Mouse (Mus musculus) left cerebral cortex, postnatal 10 days (tissue): ENCODE results near the gene Sprn. TPM values are rescaled to one million over a fixed set of nuclear protein-coding genes. Genes with fewer than 3 reads are reported as not detected.
"Not testable (repeated sequence)": the region's sequence is repeated elsewhere in the genome, so short reads cannot be mapped to it uniquely, and the experiment has no call there.

Experiments
- DNase-seq, 2 experiments: peaks; one replicate each; pipeline ENCODE4 v3.0.0; 2021 to 2022; ENCODE audit warnings: low spot score in 2 of 2, mixed read lengths in 1 of 2; ENCODE audit errors: extremely low spot score in 1 of 2
- intact Hi-C: fragments of 180-260 bp; cut with DNase I; formaldehyde crosslinking; loops from one replicate; pipeline ENCODE4 v1.15.1; 2025
- total RNA-seq, 2 experiments: library from RNA; stranded (reverse); gene quantifications; 2 replicates each; pipeline ENCODE4 v1.2.3; 2021

Sprn gene
- total RNA-seq, 2 experiments from 2014 or later = 172 to 178 TPM

DNA sequence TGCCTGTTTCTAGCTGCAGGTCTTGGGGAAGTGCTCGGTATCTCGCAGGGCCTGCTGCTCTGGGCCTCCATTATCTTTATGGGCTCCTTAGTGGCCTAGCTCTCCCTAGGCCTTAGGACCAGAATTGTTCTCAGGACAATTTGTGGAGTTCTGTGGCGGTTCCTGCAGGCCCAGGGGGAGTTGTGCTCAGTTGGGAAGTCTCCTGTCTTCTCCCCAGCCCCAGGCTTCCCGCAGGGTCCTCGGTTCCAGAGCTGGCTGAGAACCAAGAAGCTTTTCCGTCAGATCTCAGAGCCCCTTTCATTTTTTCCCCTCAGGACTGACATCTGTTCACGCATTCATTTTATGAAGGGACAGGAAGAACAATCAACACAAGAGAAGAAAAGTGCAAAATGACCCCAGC is 10.0 kb upstream of the Sprn start, which contains the start of gene Olfr522:
Gene Olfr522 (minus strand): TSS at position 101 of the 400 bp plus-strand sequence.
- no peak for DNase-seq
- intact Hi-C loops = no loop called here

DNA sequence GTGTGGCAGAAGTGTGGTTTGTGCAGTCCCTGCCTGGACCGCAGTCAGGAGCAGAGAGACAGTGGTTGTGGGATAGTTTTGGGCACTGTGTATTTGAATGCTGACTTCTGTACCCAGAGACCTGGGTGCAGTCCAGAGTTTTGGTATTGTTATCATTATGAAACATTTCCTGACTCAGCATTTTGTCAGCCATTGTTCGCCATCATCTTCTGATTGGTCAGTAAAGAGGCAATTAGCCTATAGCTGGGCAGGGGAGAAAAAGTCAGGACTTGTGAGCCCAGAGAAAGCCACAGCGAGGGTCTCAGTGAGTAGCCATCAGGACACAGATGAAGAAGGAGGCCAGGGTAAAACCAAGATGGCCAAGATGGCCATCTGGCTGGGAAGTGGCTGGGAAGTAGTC is 5.7 kb upstream of the Sprn start:
- no peak for DNase-seq

DNA sequence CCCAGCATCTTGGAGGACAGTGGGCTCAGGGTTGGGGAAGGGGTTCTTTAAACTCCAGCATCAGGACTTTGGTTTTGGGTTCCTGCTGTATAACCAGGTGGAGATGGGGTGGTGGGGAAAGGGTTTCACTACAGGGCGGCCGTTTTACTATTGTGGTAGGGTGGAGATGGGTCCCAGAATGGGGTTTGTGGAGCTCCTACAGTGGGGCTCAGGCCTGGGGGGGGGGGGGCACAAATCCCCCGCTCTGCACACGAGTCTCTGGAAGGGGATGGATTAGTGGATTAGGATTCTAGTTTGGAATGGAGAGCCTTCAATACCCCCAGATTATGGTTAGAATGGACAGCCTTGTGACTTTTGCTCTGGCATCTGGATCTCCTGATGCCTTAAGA is 854 bp downstream of the Sprn start:
- intact Hi-C loops = loop anchor here (10.0 kb wide), 1 partner anchor 671 kb away; the partner anchor contains the start of gene Zfp941
- DNase-seq = no peak

More for the DNA sequence above, 5.7 kb upstream of the Sprn start:
- intact Hi-C loops = no loop called here

DNA sequence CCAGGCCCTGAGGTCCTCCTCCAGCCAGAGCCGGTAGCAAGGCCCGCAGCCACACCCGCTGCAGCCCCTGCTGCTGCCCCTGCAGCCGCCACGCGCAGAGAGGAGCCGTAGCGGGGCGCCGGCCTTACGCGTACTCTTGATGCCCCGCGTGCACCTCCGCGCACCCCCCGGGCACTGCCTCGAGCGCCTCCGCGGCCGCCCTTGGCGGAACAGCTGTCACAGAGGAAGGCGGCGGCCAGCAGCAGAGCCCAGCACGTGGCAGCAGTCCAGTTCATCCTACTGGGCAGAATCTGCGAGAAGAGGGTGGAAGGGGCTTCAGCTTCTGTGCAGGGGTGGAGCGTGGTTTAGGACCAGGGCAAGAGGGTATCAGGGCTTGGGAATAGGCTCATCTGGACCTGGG is 1.3 kb downstream of the Sprn start:
- peak in 1 of 2 experiments; percentile 78 for DNase-seq
- intact Hi-C loops = loop anchor here (10.0 kb wide), 1 partner anchor 671 kb away; the partner anchor contains the start of gene Zfp941

DNA sequence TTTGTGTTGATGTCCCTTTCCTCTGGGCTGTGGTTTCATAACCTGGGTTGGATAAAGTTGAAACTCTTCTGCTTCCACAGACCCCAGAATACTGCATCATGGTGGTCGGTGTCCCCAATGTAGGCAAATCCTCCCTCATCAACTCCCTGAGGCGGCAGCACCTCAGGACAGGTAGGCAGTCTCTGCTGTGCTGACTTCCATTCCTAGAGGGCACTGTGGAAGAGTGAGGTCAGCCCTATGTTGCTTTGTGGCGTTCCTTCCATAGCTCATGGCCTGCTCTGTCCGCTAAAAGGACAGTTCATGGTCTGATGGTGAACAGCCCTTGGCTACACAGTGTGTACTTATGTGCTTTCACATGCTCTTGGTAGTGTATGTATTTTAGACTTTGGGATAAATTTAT is 10.1 kb downstream of the Sprn start:
- DNase-seq = no peak
- intact Hi-C loops = no loop called here

DNA sequence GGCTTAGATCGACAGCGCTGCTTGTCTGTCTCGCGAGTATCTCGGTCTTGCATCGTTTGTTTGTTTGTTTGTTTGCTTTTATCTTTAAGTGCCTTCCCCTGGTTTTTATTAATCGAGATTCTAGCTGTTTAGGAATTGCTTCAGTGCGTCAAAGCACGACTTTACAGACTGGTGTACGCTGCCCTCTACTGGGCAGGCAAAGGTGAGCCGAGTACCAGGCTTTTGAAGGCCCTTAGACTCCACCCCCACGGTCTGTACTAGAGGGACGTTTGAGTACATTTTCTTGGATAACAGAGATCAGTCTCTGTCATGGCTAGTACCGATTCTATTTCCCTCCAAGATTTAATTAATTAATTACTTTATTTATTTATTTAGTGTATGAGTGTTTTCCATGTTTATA is 13.3 kb downstream of the Sprn start:
- DNase-seq = peak in 1 of 2 experiments; percentile 75
- intact Hi-C loops = loop anchor here (2.0 kb wide), 1 partner anchor 61 kb away; no protein-coding TSS in a partner anchor

DNA sequence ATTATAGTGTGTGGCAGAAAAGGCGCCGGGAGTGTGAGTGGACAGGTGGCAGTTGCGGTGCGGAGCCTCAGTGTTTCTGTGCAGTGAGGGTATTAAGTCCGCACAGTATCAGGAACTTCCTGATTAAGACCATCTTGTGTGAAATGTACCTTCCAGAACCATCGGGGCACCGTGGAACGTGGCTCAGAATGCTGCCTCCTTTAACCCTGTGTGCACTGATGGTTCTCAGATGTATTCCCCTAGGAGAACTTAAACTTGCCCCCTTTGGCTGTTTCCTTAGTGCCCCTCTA is 16.7 kb downstream of the Sprn start:
- intact Hi-C loops = no loop called here
- DNase-seq = no peak

DNA sequence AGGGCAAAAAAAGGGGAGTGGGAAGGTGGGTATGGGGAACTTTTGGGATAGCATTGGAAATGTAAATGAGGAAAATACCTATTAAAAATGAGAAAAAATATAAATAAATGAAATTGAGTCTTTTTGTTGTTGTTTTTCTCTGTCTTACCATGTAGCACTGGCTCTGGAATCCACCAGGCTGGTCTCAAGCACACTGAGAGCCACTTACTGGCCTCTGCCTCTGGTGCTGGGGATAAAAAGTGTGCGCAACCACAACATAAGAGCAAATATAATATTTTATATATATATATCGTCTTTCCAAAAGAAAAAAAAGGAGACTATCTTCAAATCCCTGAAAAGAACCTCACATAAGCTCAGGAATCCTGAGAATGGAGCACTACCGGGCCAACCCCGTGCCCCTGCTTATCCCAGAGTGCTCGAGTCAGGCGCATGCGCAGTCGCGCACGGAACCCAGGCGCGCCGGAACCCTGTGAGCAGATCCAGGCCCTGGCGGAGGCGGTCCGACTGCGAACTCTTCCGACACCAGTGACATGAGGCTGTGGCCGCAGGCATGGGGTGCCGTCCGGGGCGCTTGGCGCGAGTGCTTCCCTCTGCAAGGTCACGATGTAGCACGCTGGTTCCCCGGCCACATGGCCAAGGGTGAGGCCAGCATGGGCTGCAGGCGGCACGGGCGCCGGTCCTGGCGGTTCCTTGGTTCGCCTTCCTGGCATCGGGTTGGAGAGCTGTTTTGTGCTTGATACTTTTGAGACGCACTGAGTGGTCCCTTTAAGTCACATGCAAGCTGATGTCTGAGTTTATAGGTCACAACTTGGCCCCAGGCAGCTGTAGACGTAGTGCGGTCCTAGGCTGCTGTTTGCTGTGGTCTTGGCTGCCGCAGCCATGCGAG is 17.3 kb downstream of the Sprn start, which contains the start of gene Mtg1:
Gene Mtg1 (plus strand): TSS at position 430 of the 886 bp plus-strand sequence.
- intact Hi-C loops = no loop called here
- peak; percentile 96 to 97 for DNase-seq

DNA sequence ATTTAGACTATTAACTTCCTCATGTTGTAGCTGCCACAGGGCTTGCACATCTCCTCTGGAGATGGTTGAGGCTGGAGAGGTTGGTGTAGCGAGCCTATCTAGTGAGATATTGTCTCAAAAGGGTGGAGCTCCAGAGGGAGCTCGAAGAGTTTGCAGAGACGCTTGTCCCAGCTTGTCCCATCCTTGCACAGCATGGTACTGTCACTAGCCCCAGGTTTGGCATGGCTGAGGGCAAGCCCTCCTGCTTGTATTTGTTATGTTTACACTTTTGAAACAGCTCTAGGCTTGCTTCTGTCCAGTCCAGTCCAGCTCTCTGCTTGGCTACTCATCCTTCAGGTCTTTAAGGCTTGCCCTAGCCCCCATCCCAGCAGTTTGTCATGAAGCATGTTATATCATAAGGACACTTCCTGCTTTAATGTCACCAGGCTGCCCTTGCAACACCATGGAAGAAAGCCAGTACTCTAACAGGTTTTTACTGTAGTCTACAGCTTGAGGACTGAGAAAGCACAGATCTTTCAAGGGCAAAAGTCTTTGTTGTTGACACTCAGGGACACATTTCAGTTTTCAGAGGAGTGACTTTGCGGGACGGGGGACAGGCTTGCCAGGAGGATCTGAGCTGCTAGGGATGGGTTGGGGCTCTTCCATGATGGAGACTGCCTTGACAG is 19.4 kb downstream of the Sprn start:
- DNase-seq = no peak
- intact Hi-C loops = no loop called here

DNA sequence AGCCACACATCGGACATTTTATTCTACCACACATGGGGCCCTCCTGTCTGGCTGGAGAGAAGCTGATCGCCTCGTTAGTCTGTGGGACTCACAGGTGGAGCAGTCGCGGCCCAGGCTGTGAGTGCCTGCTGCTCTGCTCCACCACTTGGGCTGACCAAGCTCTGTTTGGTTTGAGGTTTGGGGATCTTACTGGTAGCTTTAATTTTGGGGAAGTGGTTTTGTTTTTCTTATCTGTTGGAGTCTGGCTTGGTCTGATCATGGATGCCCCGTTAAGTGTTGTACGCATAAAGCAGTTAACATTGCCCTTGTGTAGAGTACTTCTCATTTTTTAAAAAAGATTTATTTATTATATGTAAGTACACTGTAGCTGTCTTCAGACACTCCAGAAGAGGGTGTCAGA is 20.6 kb downstream of the Sprn start:
- DNase-seq, intact Hi-C loops: not testable (repeated sequence)

DNA sequence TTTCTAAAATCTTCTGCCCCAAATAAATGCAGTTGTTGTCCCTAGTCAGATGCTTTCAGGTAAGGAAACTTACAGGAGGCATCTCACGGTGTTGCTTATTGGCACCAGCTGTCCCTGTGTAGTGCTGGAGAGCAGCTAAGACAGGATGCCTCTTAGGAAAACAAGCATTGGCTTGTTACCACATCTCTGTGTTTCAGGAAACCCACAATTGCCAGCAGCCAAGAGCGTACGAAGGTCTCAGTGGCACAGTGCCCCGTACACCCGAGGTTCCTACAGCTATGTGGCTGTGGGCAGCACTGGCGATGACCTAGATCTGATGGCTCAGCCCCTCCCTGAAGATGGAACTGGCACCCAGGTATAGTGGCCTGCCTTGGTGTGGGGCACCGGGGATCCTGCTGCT is 22.5 kb downstream of the Sprn start:
- intact Hi-C loops, DNase-seq: not testable (repeated sequence)

DNA sequence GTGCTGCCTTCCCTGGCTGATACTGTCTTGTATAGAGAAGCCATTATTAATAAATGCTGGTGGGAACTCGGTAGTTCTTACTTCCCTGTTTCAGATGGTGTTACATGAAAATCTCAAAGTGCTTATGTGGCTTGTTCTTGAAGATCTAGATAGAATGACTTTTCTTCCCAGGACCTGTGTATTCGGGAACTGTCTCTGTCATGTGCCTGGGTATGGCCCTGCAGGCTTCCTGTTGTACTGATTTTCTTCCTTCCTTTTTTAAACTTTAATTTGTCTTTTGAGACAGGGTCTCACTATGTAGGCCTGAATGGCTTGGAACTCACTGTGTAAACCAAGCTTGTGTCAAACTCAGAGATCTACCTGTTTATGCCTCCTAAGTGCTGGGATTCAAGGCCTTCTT is 26.8 kb downstream of the Sprn start:
- intact Hi-C loops = no loop called here

DNA sequence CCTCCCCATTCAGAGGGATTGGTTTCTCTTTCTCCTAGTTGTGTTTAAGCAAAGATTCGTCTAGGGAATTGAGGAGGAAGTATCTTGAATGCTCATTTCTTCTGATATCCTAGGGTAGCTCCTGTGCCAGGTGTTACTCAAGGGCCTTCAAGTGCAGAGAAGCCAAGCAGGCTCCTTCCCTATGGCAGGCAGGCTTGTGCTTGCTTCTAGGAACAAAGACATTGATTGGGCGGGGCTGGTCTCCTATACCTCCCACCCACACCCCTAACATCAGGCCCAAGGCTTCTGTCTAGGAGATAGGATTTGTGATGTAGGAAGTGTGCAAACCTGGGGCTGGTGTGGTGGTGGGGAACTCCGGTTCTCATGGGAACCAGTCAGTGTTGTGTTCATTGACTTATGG is 27.7 kb downstream of the Sprn start:
- no peak for DNase-seq
- intact Hi-C loops = no loop called here

More for the DNA sequence above, 26.8 kb downstream of the Sprn start:
- DNase-seq = no peak

DNA sequence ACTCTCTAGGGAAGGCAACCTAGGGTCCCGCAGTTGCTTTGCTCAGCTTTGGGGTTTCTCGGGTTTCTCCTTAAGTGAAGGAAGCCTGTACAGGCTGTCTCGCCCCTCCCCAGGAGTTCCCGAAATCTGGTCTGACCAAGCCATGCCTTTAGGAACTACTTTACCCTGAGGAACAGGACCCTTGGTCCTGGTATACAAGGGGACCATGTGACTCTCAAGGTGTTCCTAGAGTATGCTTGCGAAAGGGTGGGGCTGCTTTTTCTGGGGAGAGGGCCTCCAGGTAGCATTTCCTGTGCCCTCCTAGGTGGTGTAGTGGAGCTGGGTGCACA is 28.7 kb downstream of the Sprn start:
- no peak for DNase-seq
- intact Hi-C loops = no loop called here

DNA sequence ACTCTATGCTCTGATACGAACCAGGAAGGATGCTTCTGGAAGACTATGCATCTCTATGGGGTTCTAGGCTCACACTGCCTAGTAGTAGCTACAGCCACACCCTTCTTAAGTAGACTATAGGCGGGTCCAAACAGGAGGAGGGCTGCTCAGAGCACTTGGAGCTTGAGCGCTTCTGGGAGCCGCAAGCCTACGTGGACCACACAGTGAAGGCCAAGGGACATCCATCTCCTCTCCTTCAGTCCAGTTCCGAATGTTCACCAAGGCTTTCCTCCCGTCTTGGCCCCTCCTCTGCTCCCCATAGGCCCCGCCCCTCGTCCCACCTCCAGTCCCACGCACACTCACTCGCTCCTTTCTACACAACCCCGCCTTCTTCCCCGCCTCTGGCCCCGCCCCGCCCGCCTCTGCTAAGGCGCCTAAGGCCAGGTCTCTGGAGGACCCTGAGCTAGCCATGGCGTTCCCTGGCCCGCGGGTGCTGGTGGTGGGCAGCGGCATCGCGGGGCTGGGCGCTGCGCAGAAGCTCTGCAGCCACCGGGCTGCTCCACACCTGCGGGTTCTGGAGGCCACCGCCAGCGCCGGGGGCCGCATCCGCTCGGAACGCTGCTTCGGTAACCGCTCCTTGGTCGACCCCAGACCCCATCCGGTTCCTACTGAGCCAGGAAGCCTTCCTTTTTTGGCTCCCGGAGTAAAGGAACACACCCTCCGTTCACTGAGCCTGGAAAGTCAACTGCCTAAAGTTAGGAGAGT is 29.2 kb downstream of the Sprn start:
- DNase-seq = peak; percentile 83 to 95
- intact Hi-C loops = no loop called here

DNA sequence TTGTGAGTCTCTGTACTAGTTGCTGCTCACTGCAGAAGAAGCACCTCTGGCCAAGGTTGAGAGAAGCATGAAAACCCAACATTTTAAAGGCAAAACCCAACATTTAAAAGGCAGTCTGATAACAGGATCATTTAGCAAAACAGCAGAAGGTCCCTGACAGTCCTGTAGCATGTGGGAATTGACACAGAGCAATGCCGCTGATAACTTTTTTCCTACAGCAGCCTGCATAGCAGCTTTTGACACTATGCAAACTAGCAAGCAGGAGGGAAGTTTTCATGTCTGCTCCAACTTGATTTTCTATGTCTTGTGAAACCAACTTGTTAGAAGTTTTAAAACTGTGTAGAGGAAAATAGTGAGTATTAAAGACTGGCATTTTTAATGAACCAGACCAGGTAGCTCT is 30.3 kb downstream of the Sprn start:
- DNase-seq = no peak
- intact Hi-C loops = no loop called here

DNA sequence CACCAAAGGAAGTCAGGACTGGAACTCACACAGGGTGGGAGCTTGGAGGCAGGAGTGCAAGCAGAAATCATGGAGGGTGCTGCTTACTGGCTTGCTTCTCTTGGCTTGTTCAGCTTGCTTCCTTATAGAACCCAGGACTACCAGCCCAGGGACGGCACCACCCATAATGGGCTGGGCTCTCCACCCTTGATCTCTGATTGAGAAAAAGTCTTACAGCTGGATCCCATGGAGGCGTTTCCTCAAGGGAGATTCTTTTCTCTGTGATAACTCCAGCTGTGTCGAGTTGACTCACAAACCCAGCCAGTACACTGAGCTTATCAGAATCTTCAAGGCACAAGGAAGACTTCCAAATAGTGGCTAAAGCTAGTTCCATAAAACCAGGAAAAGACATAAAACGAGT is 31.9 kb downstream of the Sprn start:
- intact Hi-C loops = no loop called here
- no peak for DNase-seq

DNA sequence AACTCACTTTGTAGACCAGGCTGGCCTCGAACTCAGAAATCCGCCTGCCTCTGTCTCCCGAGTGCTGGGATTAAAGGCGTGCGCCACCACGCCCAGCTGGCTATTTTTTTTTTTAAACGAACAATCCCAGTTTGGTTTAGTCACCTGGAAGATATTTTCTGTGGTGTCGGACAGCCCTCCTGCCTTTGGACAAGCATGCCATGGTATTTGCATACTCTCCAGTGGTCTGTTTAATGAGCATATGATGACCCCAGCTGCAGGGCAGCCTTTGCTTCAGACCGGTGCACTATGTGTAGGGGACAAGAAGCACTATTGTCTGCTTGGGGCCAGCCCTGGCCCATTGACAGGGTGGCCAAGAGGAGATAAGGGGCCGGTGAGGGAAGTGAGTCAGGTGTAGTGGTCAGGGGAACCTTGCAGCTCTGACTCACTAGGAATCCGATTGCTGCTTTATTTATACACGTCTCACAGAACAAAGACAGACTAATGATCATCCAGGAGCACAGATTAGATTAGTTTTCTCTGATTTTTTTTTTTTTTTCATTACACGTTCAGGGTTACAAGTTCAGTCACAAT is 33.3 kb downstream of the Sprn start:
- no peak for DNase-seq
- intact Hi-C loops = no loop called here

DNA sequence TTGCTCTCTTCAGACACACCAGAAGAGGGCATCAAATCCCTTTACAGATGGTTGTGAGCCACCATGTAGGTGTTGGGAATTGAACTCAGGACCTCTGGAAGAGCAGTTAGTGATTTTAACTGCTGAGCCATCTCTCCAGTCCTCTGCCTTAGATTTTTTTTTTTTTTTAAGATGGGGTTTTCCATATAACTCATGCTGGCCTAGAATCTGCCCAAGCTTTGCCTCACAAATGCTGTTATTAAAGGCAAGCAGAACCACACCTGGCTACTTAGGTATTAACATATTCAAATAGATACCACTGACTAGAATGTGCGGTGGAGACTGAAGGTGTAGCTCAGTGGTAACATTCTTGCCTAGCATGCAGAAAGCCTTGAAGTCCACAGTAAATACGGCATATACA is 34.2 kb downstream of the Sprn start:
- DNase-seq = no peak
- intact Hi-C loops = no loop called here
